Mouse (Mus musculus): ENCODE measurements at regions not wholly inside any gene's neighbourhood (a gene's known extent, or its start where the extent isn't known, plus 50 kb on each side); places are given as distances from the start of the nearest gene placed in this dataset.

DNA sequence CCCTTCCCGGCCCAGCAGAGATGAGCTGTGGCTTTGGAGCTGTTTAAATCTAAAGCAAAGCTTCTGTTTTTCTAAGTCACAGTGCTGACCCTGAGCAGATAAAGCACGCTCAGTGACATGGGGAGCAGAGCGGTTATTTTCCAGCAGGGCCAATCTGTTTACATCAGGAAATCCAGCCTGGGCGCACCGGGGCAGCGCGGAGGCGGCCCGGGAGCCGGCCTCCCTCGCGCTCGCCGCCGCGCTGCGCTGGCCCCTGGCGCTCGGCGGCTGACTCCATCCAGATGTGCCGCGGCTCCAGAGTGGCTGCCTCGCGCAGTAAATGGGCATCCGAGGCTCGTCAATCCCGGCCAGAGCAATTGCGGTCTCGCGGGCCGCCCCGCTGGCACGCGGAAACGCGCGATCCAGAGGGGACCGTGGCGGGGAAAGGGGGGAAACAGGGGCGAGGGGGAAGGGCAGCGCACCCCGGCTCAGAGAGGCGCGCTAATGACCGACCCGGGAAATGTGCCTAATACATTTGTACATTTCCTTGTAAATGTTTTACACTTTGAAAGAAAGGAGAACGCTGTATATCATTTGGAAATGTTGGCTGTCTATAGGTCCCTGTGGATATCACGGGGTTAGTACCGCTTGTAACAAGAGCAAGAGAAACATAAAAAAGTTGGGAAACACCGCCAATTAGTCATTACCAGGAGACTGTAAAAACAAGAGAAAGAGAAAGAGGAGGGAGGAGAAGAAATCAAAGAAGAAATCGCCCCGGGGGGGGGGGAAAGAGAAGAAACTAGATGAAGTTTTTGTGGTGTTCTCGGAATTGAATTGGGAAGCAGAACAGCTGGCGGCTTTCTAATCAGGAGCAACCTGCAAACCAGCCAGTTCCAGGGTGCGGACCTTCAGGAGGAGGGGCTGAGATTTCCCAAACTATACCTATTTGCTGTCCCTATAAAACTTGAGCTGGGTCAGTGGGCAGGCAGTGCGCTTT, 178.6 kb downstream of the Efcab1 start:
- Histone ChIP-seq H3K27me3 (ENCODE audit: control insufficient read depth, insufficient read depth, insufficient read length) (no peaks in the 10 kb centered on the region), H3K36me3 (ENCODE audit: control insufficient read depth, insufficient read depth) (no peaks in the 10 kb centered on the region), H3K4me3 (peak overlapping the region; percentile 32), H3ac (ENCODE audit: control insufficient read depth, insufficient read length) (peak overlapping the region; percentile 84), H3K79me2 (ENCODE audit: control insufficient read depth, insufficient read depth) (no peaks in the 10 kb centered on the region), H3K4me2 (ENCODE audit: low read depth) (peak overlapping the region; percentile 99)
- TF ChIP-seq POLR2A (IDR thresholded peaks at IDR 0.05; ENCODE audit: insufficient read length, low read depth) (peak; percentile 62), MAX (IDR thresholded peaks at IDR 0.05; ENCODE audit: low read depth) (no peak), E2F4 (IDR thresholded peaks at IDR 0.05; ENCODE audit: insufficient read depth) (no peak), MYOD1 (IDR thresholded peaks at IDR 0.05; ENCODE audit: control insufficient read depth in 1 of 3, insufficient read length in 2 of 3, low read depth in 2 of 3) (peak in 1 of 3 experiments; percentile 19), MYOG (IDR thresholded peaks at IDR 0.05; ENCODE audit: control insufficient read depth in 1 of 3, insufficient read depth in 1 of 3, insufficient read length in 2 of 3, low read depth in 2 of 3) (no peak), USF1 (IDR thresholded peaks at IDR 0.05; ENCODE audit: low read depth) (no peak), REST (IDR thresholded peaks at IDR 0.05; ENCODE audit: insufficient read depth, insufficient read length) (no peak), TCF3 (IDR thresholded peaks at IDR 0.05; ENCODE audit: insufficient read length, low read depth) (no peak), POLR2AphosphoS2 (IDR thresholded peaks at IDR 0.05; ENCODE audit: insufficient read length, low read depth) (peak; percentile 32), TCF12 (IDR thresholded peaks at IDR 0.05; ENCODE audit: insufficient read depth, poor library complexity, severe bottlenecking) (no peak), CEBPB (IDR thresholded peaks at IDR 0.05; ENCODE audit: insufficient read depth, poor library complexity, severe bottlenecking) (0 out of 2 replicates have a peak, but pooled peaks have one; percentile 18), SRF (IDR thresholded peaks at IDR 0.05; ENCODE audit: control insufficient read depth, insufficient read length, low read depth) (no peak)

DNA sequence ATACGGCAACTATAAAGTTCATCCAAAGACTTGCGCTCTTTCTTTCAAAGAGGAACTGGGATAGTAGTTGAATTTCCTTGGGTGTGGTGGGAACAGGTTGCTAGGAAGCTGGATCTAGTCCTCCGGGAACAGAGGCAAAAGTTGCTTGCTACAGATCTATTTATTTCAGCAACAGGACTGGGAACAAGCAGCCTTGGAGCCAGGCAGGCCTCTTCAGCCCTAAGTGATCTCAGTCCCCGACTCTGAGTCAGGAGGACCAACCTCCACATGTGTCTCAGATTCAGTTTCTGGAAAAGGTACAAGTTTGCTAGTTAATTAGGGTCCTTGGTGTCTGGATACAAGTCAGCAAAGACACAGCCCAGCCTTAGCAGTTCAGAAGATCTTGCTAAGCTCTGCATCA, 180.2 kb downstream of the Efcab1 start:
- no peaks in the 10 kb centered on the region for H3K79me2 ChIP-seq (ENCODE audit: control insufficient read depth, insufficient read depth)

GRCm38 (mm10) chr16:15103938-15104337, 197.5 kb downstream of the Efcab1 start:
- Histone ChIP-seq H3K27me3 (ENCODE audit: control insufficient read depth, insufficient read depth, insufficient read length) (no peaks in the 10 kb centered on the region), H3K79me2 (ENCODE audit: control insufficient read depth, insufficient read depth) (no peaks in the 10 kb centered on the region), H3K4me3 (no peak overlapping the region), H3K36me3 (ENCODE audit: control insufficient read depth, insufficient read depth) (no peaks in the 10 kb centered on the region), H3ac (ENCODE audit: control insufficient read depth, insufficient read length) (no peak overlapping the region), H3K4me2 (ENCODE audit: low read depth) (no peak overlapping the region)
- TF ChIP-seq REST (IDR thresholded peaks at IDR 0.05; ENCODE audit: insufficient read depth, insufficient read length) (no peak), USF1 (IDR thresholded peaks at IDR 0.05; ENCODE audit: low read depth) (no peak), TCF12 (IDR thresholded peaks at IDR 0.05; ENCODE audit: insufficient read depth, poor library complexity, severe bottlenecking) (no peak), POLR2A (IDR thresholded peaks at IDR 0.05; ENCODE audit: insufficient read length, low read depth) (no peak), CEBPB (IDR thresholded peaks at IDR 0.05; ENCODE audit: insufficient read depth, poor library complexity, severe bottlenecking) (no peak), TCF3 (IDR thresholded peaks at IDR 0.05; ENCODE audit: insufficient read length, low read depth) (no peak)

More for the DNA sequence above, 180.2 kb downstream of the Efcab1 start:
- no peak overlapping the region for H3K4me2 ChIP-seq (ENCODE audit: low read depth)
- H3K27me3 ChIP-seq (ENCODE audit: control insufficient read depth, insufficient read depth, insufficient read length) = no peaks in the 10 kb centered on the region
- no peak overlapping the region for H3ac ChIP-seq (ENCODE audit: control insufficient read depth, insufficient read length)
- no peak for TF ChIP-seq TCF3 (IDR thresholded peaks at IDR 0.05; ENCODE audit: insufficient read length, low read depth)
- TF ChIP-seq CEBPB (IDR thresholded peaks at IDR 0.05; ENCODE audit: insufficient read depth, poor library complexity, severe bottlenecking) = no peak
- no peak for TF ChIP-seq SRF (IDR thresholded peaks at IDR 0.05; ENCODE audit: control insufficient read depth, insufficient read length, low read depth)
- no peak for TF ChIP-seq POLR2A (IDR thresholded peaks at IDR 0.05; ENCODE audit: insufficient read length, low read depth)
- TF ChIP-seq USF1 (IDR thresholded peaks at IDR 0.05; ENCODE audit: low read depth) = no peak
- TF ChIP-seq E2F4 (IDR thresholded peaks at IDR 0.05; ENCODE audit: insufficient read depth) = no peak
- no peak for TF ChIP-seq MAX (IDR thresholded peaks at IDR 0.05; ENCODE audit: low read depth)
- TF ChIP-seq MYOD1 (IDR thresholded peaks at IDR 0.05; ENCODE audit: control insufficient read depth in 1 of 3, insufficient read length in 2 of 3, low read depth in 2 of 3) = no peak
- TF ChIP-seq MYOG (IDR thresholded peaks at IDR 0.05; ENCODE audit: control insufficient read depth in 1 of 3, insufficient read depth in 1 of 3, insufficient read length in 2 of 3, low read depth in 2 of 3) = no peak
- no peak for TF ChIP-seq REST (IDR thresholded peaks at IDR 0.05; ENCODE audit: insufficient read depth, insufficient read length)
- TF ChIP-seq TCF12 (IDR thresholded peaks at IDR 0.05; ENCODE audit: insufficient read depth, poor library complexity, severe bottlenecking) = no peak
- TF ChIP-seq POLR2AphosphoS2 (IDR thresholded peaks at IDR 0.05; ENCODE audit: insufficient read length, low read depth) = no peak
- H3K36me3 ChIP-seq (ENCODE audit: control insufficient read depth, insufficient read depth) = no peaks in the 10 kb centered on the region
- no peak overlapping the region for H3K4me3 ChIP-seq

- Histone ChIP-seq H3K4me2 (ENCODE audit: low read depth) (no peak overlapping the region), H3K79me2 (ENCODE audit: control insufficient read depth, insufficient read depth) (no peaks in the 10 kb centered on the region), H3K27me3 (ENCODE audit: control insufficient read depth, insufficient read depth, insufficient read length) (no peaks in the 10 kb centered on the region), H3ac (ENCODE audit: control insufficient read depth, insufficient read length) (no peak overlapping the region), H3K36me3 (ENCODE audit: control insufficient read depth, insufficient read depth) (no peaks in the 10 kb centered on the region), H3K4me3 (no peak overlapping the region)
- no peak for TF ChIP-seq REST (IDR thresholded peaks at IDR 0.05; ENCODE audit: insufficient read depth, insufficient read length)
- TF ChIP-seq POLR2AphosphoS2 (IDR thresholded peaks at IDR 0.05; ENCODE audit: insufficient read length, low read depth) = no peak
- TF ChIP-seq MAX (IDR thresholded peaks at IDR 0.05; ENCODE audit: low read depth) = no peak
- TF ChIP-seq CEBPB (IDR thresholded peaks at IDR 0.05; ENCODE audit: insufficient read depth, poor library complexity, severe bottlenecking) = no peak
- TF ChIP-seq SRF (IDR thresholded peaks at IDR 0.05; ENCODE audit: control insufficient read depth, insufficient read length, low read depth) = no peak
Measured at GRCm38 (mm10) chr16:15107234-15107633, 200.8 kb downstream of the Efcab1 start.

Measured in myocyte (in vitro differentiated cells).